Mouse (Mus musculus) intestine, postnatal 0 days (tissue): ENCODE measurements at regions not wholly inside any gene's neighbourhood (a gene's known extent, or its start where the extent isn't known, plus 50 kb on each side); places are given as distances from the start of the nearest gene placed in this dataset.

Experiments used
- ATAC-seq: fragments of 200-750 bp; cut with Nextera tagmentation; 2 replicates; pipeline ENCODE4 v1.8.0; 2017; ENCODE audit warnings: mild to moderate bottlenecking, moderate TSS enrichment, moderate library complexity
- H3K27ac ChIP-seq: fragments of 300-500 bp; sonication (generic); 2 replicates; pipeline ENCODE4 v1.5.1; 2014; ENCODE audit warnings: mild to moderate bottlenecking, low read depth, low read length, moderate library complexity
- H3K27me3 ChIP-seq: fragments of 300-500 bp; sonication (generic); replicated peaks from 2 replicates; pipeline ENCODE4 v1.6.1; 2014; ENCODE audit warnings: low read length, mixed read lengths; ENCODE audit not compliant: control insufficient read depth, insufficient read depth
- H3K36me3 ChIP-seq: fragments of 300-500 bp; sonication (generic); 2 replicates; pipeline ENCODE4 v1.6.1; 2014; ENCODE audit warnings: mild to moderate bottlenecking, moderate library complexity; ENCODE audit not compliant: control insufficient read depth, insufficient read depth
- H3K4me1 ChIP-seq: fragments of 300-500 bp; sonication (generic); replicated peaks from 2 replicates; pipeline ENCODE4 v1.6.1; 2014; ENCODE audit warnings: antibody characterized with exemption, low read length, mixed read lengths; ENCODE audit not compliant: control insufficient read depth, insufficient read depth
- H3K4me2 ChIP-seq: fragments of 300-500 bp; sonication (generic); replicated peaks from 2 replicates; pipeline ENCODE4 v1.6.1; 2014; ENCODE audit warnings: low read depth, mild to moderate bottlenecking, moderate library complexity
- H3K4me3 ChIP-seq: fragments of 300-500 bp; sonication (generic); 2 replicates; pipeline ENCODE4 v1.5.1; 2014; ENCODE audit warnings: low read depth, low read length
- H3K9ac ChIP-seq: fragments of 300-500 bp; sonication (generic); 2 replicates; pipeline ENCODE4 v1.6.1; 2014; ENCODE audit warnings: mild to moderate bottlenecking, low read depth, low read length
- H3K9me3 ChIP-seq: fragments of 300-500 bp; sonication (generic); 2 replicates; pipeline ENCODE4 v1.6.1; 2016; ENCODE audit warnings: mixed run types; ENCODE audit not compliant: control insufficient read depth
- CTCF ChIP-seq: sonication (generic); IDR thresholded peaks from 2 replicates; pipeline ENCODE4 v1.5.1; 2016; ENCODE audit warnings: low read depth, mild to moderate bottlenecking, control low read depth, antibody characterized with exemption, moderate library complexity
- WGBS: fragments of 180-500 bp; shearing (Covaris S2); extraction: QIAGEN DNeasy Blood & Tissue Kit; methylation state at CpG from one replicate; pipeline ENCODE4 v1.1.7; 2014; 5-methylcytosine and 5-hydroxymethylcytosine counted together

DNA sequence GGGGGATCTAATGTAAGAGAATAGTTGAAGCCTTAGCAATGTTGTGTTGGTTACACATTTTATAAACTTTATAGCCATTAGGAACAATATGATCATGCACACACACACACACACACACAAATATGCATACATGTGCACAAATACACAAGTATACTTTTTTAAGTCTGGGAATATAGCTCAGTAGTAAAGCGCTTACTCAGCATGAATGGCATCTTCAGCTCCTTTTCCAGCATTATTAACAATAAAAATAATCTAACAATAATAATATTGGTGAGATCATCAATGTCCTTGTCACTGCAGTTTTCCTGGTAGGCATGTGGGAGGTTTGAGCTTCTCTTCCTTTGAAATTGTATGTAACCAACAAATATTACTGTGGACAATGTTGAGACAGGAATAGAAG lies 70.1 kb upstream of the Otogl start:
- no peak overlapping the region for H3K9ac ChIP-seq
- no peak overlapping the region for H3K4me3 ChIP-seq
- 100% methylated on average over 1 of the region's 1 CpGs for WGBS
- H3K9me3 ChIP-seq = no peaks in the 10 kb centered on the region
- H3K36me3 ChIP-seq = no peaks in the 10 kb centered on the region
- H3K27ac ChIP-seq = no peak overlapping the region
- H3K4me1 ChIP-seq = no peaks in the 10 kb centered on the region
- ATAC-seq = no peak
- no peak for TF ChIP-seq CTCF
- H3K27me3 ChIP-seq = no peaks in the 10 kb centered on the region
- no peak overlapping the region for H3K4me2 ChIP-seq

DNA sequence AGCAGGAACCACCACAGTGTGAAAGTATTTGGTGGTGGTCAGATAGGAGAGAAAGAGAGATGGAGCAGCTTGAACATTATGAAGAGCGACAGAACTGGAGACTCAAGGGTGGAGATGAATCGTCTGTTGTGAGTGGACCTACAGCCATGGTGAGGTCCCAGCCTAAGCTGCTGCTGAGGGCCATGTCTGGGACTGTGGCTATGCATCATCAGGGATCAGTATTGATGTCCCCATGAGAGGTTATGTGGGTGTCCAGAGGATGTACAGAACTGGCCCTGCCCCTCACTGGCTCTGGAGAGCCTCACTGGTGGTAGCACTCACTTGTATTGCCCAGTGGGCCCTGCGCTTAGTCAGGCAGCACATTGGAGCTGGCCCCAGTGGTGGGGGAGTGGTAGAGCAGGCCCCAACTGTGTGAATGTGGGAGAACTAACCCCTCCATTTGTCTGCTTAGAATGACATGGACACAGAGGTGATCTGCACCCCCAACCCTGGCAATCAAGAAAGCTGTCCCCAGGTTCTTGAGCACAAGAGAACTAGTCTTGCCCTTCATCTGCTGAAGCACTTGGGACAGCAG lies 64.5 kb upstream of the Otogl start:
- Histone ChIP-seq H3K4me1 (no peaks in the 10 kb centered on the region), H3K4me2 (no peak overlapping the region), H3K9me3 (no peaks in the 10 kb centered on the region), H3K27me3 (no peaks in the 10 kb centered on the region), H3K9ac (no peak overlapping the region), H3K27ac (no peak overlapping the region), H3K4me3 (no peak overlapping the region), H3K36me3 (no peaks in the 10 kb centered on the region)
- 95% methylated on average over 3 of the region's 3 CpGs for WGBS
- no peak for ATAC-seq
- TF ChIP-seq CTCF = no peak

GRCm38 (mm10) chr10:107971748-107972147 lies 59.8 kb upstream of the Otogl start:
- no peak for ATAC-seq
- H3K9me3 ChIP-seq = no peaks in the 10 kb centered on the region
- no peak overlapping the region for H3K9ac ChIP-seq
- no peak overlapping the region for H3K4me2 ChIP-seq
- H3K27me3 ChIP-seq = no peaks in the 10 kb centered on the region
- H3K36me3 ChIP-seq = no peaks in the 10 kb centered on the region
- no peak overlapping the region for H3K27ac ChIP-seq
- no peak for TF ChIP-seq CTCF
- H3K4me1 ChIP-seq = no peaks in the 10 kb centered on the region
- no peak overlapping the region for H3K4me3 ChIP-seq

DNA sequence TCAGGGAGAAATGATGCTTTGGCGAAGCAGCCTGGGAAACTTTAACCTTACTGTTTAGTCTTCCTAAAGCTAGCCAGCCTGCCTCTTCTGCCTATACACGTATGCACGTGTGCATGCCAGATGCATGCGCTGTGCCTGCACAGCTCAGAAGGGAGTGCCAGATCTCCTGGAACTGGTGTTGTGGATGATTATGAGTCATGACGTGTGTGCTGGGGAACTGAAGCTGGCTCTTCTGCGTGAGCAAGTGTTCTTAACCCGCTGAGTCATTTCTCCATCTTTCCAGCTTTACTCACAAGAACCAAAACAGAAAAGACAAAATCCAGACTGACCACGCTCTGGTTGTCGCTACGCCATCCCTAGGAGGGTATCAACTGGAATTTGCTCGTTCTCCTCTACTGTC lies 55.1 kb upstream of the Otogl start:
- TF ChIP-seq CTCF = no peak
- 86% methylated on average over 11 of the region's 11 CpGs for WGBS
- H3K36me3 ChIP-seq = no peaks in the 10 kb centered on the region

DNA sequence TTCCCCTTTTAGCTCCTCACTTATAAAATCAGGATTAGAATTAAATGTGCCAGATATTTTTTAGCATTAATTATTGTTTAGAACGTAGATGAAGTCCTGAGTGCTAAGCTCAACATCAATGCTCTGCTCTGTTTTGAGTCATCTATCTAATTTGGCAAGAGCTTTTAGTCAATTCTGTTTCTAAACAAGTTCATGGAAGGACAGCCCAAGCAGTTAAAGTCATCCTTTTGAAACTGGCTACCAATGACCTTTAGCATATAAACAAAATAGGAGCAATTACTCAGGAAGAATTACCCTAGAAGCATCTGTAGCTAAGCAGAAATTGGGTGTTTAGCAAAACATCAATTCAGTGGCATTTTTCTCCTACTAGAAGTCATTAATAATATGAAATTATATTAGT lies 52.1 kb upstream of the Otogl start:
- H3K4me1 ChIP-seq = no peaks in the 10 kb centered on the region
- H3K4me3 ChIP-seq = no peak overlapping the region
- no peaks in the 10 kb centered on the region for H3K27me3 ChIP-seq
- no peak overlapping the region for H3K9ac ChIP-seq
- no peak for ATAC-seq
- TF ChIP-seq CTCF = no peak
- no peaks in the 10 kb centered on the region for H3K36me3 ChIP-seq
- H3K9me3 ChIP-seq = no peaks in the 10 kb centered on the region
- 64% methylated on average over 1 of the region's 1 CpGs for WGBS
- H3K27ac ChIP-seq = no peak overlapping the region
- no peak overlapping the region for H3K4me2 ChIP-seq

More for the DNA sequence above, 55.1 kb upstream of the Otogl start:
- no peaks in the 10 kb centered on the region for H3K4me1 ChIP-seq
- H3K27ac ChIP-seq = no peak overlapping the region
- H3K9ac ChIP-seq = no peak overlapping the region; the same call in 1 of the 2 replicates
- no peak overlapping the region for H3K4me3 ChIP-seq
- H3K9me3 ChIP-seq = no peaks in the 10 kb centered on the region
- H3K4me2 ChIP-seq = no peak overlapping the region
- no peaks in the 10 kb centered on the region for H3K27me3 ChIP-seq
- ATAC-seq = no peak

DNA sequence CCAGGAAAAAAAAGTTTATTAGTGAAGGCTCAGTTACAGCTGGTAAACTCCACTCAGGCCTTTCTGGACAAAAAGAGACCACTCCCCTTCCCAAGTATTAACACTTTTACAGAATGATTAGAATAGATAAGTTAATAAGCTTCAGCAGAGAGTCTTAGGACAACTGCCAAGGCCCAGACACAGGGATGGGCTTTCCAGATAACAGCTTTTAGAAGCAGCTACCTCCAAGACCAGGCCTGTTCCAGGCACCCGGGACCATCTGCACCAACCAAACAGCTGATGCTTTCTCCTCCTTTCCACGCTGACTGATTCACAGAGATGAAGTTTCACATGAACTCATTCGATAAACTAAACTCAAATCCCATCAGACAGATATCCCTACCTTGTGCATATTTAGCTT lies 50.2 kb upstream of the Otogl start:
- H3K36me3 ChIP-seq = no peaks in the 10 kb centered on the region
- 90% methylated on average over 3 of the region's 3 CpGs for WGBS
- H3K9ac ChIP-seq = no peak overlapping the region
- no peak for ATAC-seq
- H3K27me3 ChIP-seq = no peaks in the 10 kb centered on the region
- TF ChIP-seq CTCF = no peak
- H3K27ac ChIP-seq = no peak overlapping the region
- H3K4me1 ChIP-seq = no peaks in the 10 kb centered on the region
- H3K9me3 ChIP-seq = no peaks in the 10 kb centered on the region
- no peak overlapping the region for H3K4me3 ChIP-seq
- H3K4me2 ChIP-seq = no peak overlapping the region
